ENCODE assay signal across 10 mouse cellular contexts in genomic region chr9:30918466-30919356, GRCm38 (mm10). TPM values are rescaled to one million over a fixed set of nuclear protein-coding genes. Genes with fewer than 3 reads are reported as not detected.
DNase-seq lines count a peak whose midpoint lies in the region; ATAC-seq and TF ChIP-seq lines count a peak whose summit lies in the region.
"Had no signal": no experiment of that assay in that cellular context is flagged by ENCODE, and none has a peak within 500 bp of the region (broad histone marks: within the 10 kb centered on the region; RNA-seq: fewer than 3 reads in every experiment).

No protein-coding gene starts in this region.

- TF ChIP-seq POLR2A in testis, adult 2 months (IDR thresholded peaks at IDR 0.05; ENCODE audit: control insufficient read depth, low read depth, low read length), result no peak

- no peak for DNase-seq in testis, postnatal 10 days (ENCODE audit: low spot score)
- no peak for DNase-seq in thymus, postnatal 25 days
- no peak for DNase-seq in retina, embryonic 14.5 days (ENCODE audit: low spot score)

- H3K9me3 ChIP-seq in forebrain, embryonic 13.5 days (replicated peaks), result no peaks in the 10 kb centered on the region
- no peaks in the 10 kb centered on the region for H3K9me3 ChIP-seq in forebrain, embryonic 16.5 days (ENCODE audit: control insufficient read depth, low read length)
- no peaks in the 10 kb centered on the region for H3K9me3 ChIP-seq in limb, embryonic 12.5 days

- H3K4me2 ChIP-seq in forebrain, embryonic 13.5 days, result peak overlapping the region; percentile 7; the same call in 1 of the 2 replicates
- no peak overlapping the region for H3K4me2 ChIP-seq in forebrain, embryonic 16.5 days (ENCODE audit: low read length)
- H3K4me2 ChIP-seq in limb, embryonic 12.5 days, result peak overlapping the region; percentile 91

- no peak overlapping the region for H3K27ac ChIP-seq in forebrain, embryonic 13.5 days
- H3K27ac ChIP-seq in forebrain, embryonic 16.5 days (ENCODE audit: low read length), result no peak overlapping the region
- H3K27ac ChIP-seq in testis, adult 2 months (ENCODE audit: control insufficient read depth, insufficient read depth, low read depth, low read length), result peak overlapping the region; percentile 19; the same call in 1 of the 2 replicates
- peak overlapping the region; percentile 41; the same call in 1 of the 2 replicates for H3K27ac ChIP-seq in limb, embryonic 12.5 days
- H3K27ac ChIP-seq: liver, embryonic 14.5 days had no signal

- H3K4me3 ChIP-seq in forebrain, embryonic 13.5 days, result no peak overlapping the region
- H3K4me3 ChIP-seq in forebrain, embryonic 16.5 days (replicated peaks; ENCODE audit: low read length), result no peak overlapping the region
- H3K4me3 ChIP-seq in testis, adult 2 months (ENCODE audit: control insufficient read depth, low read depth, low read length), result no peak overlapping the region; the same call in 1 of the 2 replicates
- H3K4me3 ChIP-seq in limb, embryonic 12.5 days (replicated peaks), result peak overlapping the region; percentile 62

- peaks cover 22% of the 10 kb centered on the region for H3K4me1 ChIP-seq in forebrain, embryonic 13.5 days
- H3K4me1 ChIP-seq in forebrain, embryonic 16.5 days (replicated peaks; ENCODE audit: control insufficient read depth, insufficient read depth, low read length), result peaks cover 12% of the 10 kb centered on the region
- H3K4me1 ChIP-seq in testis, adult 2 months (ENCODE audit: control insufficient read depth, insufficient read depth, low read length), result peaks cover 5% of the 10 kb centered on the region
- peaks cover 33% of the 10 kb centered on the region for H3K4me1 ChIP-seq in limb, embryonic 12.5 days (replicated peaks)

- peaks cover 42% of the 10 kb centered on the region for H3K27me3 ChIP-seq in forebrain, embryonic 13.5 days
- H3K27me3 ChIP-seq in forebrain, embryonic 16.5 days (replicated peaks; ENCODE audit: control insufficient read depth, insufficient read depth, low read length), result peaks cover 24% of the 10 kb centered on the region
- H3K27me3 ChIP-seq in testis, adult 2 months (ENCODE audit: control insufficient read depth, insufficient read depth, low read length), result no peaks in the 10 kb centered on the region
- H3K27me3 ChIP-seq in limb, embryonic 12.5 days, result peaks cover 34% of the 10 kb centered on the region

- no peak overlapping the region for H3K9ac ChIP-seq in forebrain, embryonic 13.5 days
- no peak overlapping the region for H3K9ac ChIP-seq in forebrain, embryonic 16.5 days (replicated peaks; ENCODE audit: low read depth, low read length)
- no peak overlapping the region for H3K9ac ChIP-seq in limb, embryonic 12.5 days (replicated peaks)
- H3K9ac ChIP-seq: liver, embryonic 14.5 days had no signal

- H3K36me3 ChIP-seq in forebrain, embryonic 13.5 days (ENCODE audit: poor library complexity, severe bottlenecking), result no peaks in the 10 kb centered on the region
- H3K36me3 ChIP-seq in forebrain, embryonic 16.5 days (ENCODE audit: control insufficient read depth, insufficient read depth), result no peaks in the 10 kb centered on the region
- H3K36me3 ChIP-seq in testis, adult 2 months (ENCODE audit: control insufficient read depth, insufficient read depth, low read length), result no peaks in the 10 kb centered on the region
- no peaks in the 10 kb centered on the region for H3K36me3 ChIP-seq in limb, embryonic 12.5 days

- no peak for TF ChIP-seq CTCF in testis, adult 2 months (IDR thresholded peaks at IDR 0.05; ENCODE audit: control insufficient read depth, insufficient read depth, insufficient replicate concordance, low read depth, low read length)

- ATAC-seq in forebrain, embryonic 13.5 days, result no peak
- ATAC-seq in forebrain, embryonic 16.5 days, result no peak
- ATAC-seq in limb, embryonic 12.5 days (ENCODE audit: insufficient number of reproducible peaks, insufficient read depth, low FRiP score, low TSS enrichment, low read depth), result no peak
- no peak for ATAC-seq in megakaryocyte-erythroid progenitor cell, adult 5-6 weeks (replicated peaks; ENCODE audit: low FRiP score, low TSS enrichment, poor library complexity, severe bottlenecking)

- 55% methylated on average over 12 of the region's 12 CpGs for WGBS in forebrain, embryonic 13.5 days
- 30% methylated on average over 12 of the region's 12 CpGs for WGBS in forebrain, embryonic 16.5 days
- 50% methylated on average over 12 of the region's 12 CpGs for WGBS in limb, embryonic 12.5 days

RNA-seq across cellular contexts. Expression of gene Adamts15, which starts 3.5 kb away (rescaled TPM):
- 1.6 and 1.9 TPM in 2 replicates for polyA plus RNA-seq in forebrain, embryonic 13.5 days (2015; fragmentation: Nextera tagmentation; extraction: Ambion mirVana)
- 3.4 and 4.4 TPM in 2 replicates for polyA plus RNA-seq in forebrain, embryonic 16.5 days (2015; fragmentation: Nextera tagmentation; extraction: Ambion mirVana)
- polyA plus RNA-seq in testis, adult 2 months (2012; rRNA removed), result 0.58 and 0.87 TPM in 2 replicates
- 16.6 and 21.9 TPM in 2 replicates for polyA plus RNA-seq in limb, embryonic 12.5 days (2016; fragmentation: Nextera tagmentation; extraction: Ambion mirVana)
- 0.20 TPM in 1 of 2 replicates, not detected in the other for total RNA-seq in megakaryocyte-erythroid progenitor cell, adult 5-6 weeks (2014; fragmentation: Nextera tagmentation)
- total RNA-seq in megakaryocyte-erythroid progenitor cell, adult 5-6 weeks (2017), result not detected in 2 replicates
- polyA plus RNA-seq: C2C12 had no signal

RNA-seq across cellular contexts. Expression of gene Adamts8, which starts 23.7 kb away (rescaled TPM):
- 0.40 and 0.65 TPM in 2 replicates for polyA plus RNA-seq in forebrain, embryonic 13.5 days (2015; fragmentation: Nextera tagmentation; extraction: Ambion mirVana)
- polyA plus RNA-seq in forebrain, embryonic 16.5 days (2015; fragmentation: Nextera tagmentation; extraction: Ambion mirVana), result 1.6 and 1.7 TPM in 2 replicates
- polyA plus RNA-seq in testis, adult 2 months (2012; rRNA removed), result 0.28 and 0.29 TPM in 2 replicates
- 1.5 and 1.7 TPM in 2 replicates for polyA plus RNA-seq in limb, embryonic 12.5 days (2016; fragmentation: Nextera tagmentation; extraction: Ambion mirVana)
- total RNA-seq in megakaryocyte-erythroid progenitor cell, adult 5-6 weeks (2014; fragmentation: Nextera tagmentation), result not detected in 2 replicates
- not detected in 2 replicates for total RNA-seq in megakaryocyte-erythroid progenitor cell, adult 5-6 weeks (2017)
- polyA plus RNA-seq: C2C12 had no signal

Comparison
In these comparisons a context has a peak if more than half of its experiments do, and no peak if none do; other contexts are left out.
1. H3K27ac ChIP-seq: peak in testis, adult 2 months (single experiment) and limb, embryonic 12.5 days (single experiment); none in forebrain, embryonic 13.5 days (single experiment) and forebrain, embryonic 16.5 days (single experiment).